Mouse (Mus musculus): ENCODE results near the gene Bcorl1.

The Bcorl1 gene

DNA sequence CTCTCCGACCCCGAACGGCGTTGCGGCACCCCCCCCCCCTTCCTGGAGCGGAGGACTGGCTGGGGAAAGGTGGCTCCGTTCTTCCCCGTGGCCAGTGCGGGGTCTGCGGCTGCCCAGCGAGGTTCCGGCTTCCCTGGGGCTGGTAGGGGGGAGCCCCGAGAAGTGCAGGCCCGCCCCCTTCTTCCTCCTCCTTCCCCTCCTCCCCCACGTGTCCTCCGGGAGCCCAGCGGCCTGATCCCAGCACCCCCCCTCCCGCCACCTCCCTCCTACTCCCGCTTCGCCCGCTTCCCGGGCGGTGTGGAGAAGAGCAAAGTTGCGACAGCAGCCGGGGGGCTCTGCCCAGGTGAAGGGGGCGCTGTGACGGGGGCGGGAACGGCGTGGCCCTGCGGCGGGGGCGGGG, at the start of gene Bcorl1:
Bcorl1 (plus strand) TSS at position 218 of the 400 bp plus-strand sequence.
- peak; percentile 39 for DNase-seq (ENCODE audit: low read depth, low spot score)

DNA sequence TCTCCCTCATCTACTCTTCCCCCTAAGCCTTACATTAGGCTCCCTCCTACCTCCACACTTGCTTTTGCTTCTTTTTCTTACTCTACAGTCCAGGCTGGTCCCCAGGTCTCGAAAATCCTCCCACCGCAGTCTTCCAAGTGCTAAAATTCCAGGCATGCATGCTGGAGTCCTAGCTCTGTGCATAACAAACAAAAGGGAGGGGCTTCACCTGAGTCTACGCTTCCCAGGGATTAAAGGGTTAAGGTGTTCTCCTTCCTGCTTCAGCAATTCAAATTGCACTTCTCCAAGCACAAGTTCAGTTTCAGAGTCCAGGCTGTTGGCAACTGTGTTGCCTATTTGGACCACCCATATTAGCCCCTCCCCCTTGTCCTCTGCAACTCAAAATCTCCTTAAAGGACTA, 49.7 kb upstream of the Bcorl1 start:
- peak; percentile 82 for DNase-seq (ENCODE audit: low read depth, low spot score)

DNA sequence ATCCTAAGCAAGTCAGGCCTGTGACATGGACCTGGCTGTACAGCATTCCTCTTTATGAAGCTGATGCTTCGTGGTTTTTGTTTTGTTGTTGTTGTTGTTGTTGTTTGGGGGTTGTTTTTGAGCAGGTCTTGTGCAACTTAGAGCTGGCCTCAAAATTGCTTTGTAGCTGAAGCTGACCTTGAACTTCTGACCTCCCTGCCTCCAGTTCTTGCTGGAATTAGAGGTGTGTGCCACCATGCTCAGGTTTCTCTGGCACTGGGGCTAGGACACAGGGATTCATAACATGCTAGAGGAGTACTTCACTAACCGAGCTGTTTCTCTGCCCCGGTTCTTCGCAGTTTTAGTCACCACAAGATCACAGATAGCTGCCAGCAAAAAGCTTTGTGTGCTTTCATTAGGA, 35.8 kb upstream of the Bcorl1 start:
- DNase-seq (ENCODE audit: low read depth, low spot score) = peak; percentile 73

DNA sequence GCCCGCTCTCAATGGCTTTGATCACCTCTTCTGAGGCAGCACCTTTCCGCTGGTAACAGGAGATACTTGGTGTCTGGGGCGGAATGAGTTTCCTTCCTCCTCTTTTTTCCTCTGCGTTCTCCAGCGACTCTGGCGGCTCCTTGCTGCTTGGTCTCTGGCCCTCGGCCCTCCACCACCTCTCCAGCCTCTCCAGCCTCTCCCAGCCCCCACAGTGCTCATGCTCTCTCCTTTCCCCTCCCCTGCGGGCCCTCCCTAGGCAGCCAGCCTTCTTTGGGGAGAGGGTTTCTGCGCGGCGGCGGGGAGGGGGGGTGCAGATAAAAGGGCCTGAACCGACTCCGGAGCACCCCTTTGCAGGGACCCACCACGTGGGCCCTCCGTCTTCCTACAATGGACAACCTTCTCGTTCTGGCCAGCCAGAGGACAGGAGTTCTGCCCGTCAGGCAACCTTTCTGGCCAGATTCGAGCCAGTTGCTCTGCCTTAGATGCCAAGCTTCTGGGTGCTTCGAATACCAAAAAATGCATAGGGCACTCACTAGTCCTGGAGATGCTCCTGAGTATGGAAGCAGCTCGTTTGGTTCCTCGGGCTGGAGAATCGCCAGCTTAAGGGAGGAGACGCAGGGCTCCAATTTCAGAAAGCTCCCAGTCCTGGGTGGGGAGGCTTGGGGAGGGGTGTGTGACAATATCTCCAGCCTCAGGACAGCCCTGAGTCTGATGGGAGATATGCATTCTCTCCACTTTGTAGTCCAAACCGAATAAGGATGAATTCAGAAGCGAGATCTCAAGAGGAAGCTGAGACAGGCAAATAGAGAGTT, 30.2 kb upstream of the Bcorl1 start:
- DNase-seq (ENCODE audit: low read depth, low spot score) = no peak

DNA sequence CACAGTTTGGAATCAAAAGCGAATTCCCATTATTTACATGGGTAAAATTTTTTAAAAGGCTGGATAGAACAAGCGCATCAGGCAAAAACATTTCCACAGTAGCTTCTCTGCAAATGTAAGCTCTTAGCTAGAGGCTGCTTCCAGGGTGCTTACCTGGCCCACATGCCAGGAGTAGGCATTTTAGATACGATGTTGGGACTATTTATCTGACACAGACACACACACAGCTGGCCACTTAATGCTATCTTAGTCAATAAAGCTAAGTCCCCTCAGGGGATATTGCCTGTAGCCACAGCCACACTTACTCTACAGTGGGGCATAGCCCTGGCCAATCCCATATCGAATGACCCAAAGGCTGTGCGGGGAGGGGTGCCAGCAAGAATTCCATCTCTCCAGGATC, 29.4 kb upstream of the Bcorl1 start:
- no peak for DNase-seq (ENCODE audit: low read depth, low spot score)

DNA sequence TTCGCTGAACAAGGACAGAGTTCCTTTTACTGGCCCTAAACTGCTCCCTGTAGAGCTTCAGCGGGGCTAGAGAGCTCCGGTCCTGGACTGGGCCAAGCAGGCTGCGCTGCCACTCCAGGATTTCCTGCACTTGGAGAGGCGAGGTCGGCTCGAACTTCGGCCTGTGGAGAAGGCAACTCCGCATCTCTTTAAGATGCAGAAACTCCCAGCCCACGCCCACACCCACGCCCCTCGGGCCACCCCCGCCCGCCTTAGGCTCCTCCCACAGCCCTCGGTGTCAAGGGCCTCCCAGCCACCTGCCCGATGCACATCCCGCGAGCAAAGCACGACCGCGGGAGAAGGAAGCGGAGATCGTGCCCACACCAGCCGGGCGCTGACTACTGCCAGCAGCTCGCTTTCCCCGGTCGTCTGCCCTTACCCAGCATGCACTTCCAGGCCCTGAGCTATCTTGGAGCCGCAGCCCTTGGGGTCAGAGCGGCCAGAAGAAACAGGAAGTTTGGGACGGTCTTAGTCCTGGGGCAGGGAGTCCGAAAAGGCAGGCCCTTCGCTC, 26.6 kb upstream of the Bcorl1 start:
- peak; percentile 95 for DNase-seq (ENCODE audit: low read depth, low spot score)

DNA sequence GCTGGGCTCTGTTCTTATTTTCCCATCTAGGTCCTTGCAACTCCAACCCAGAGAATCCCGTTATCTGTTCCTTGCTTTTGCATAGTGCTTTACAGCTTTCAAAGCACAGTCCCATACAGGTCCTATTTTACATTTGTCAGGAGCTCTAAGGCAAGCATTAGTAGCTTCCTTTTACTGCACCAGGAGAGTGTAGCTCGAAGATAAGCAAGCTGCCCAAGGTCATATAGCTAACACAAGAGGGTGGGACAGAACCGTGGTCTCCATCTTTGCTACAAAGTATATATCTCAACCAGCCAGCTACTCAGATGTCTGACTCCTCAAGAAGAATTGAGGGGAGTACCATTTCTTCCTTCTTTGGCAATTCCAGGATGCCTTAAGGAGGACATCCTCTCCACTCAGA, 23.7 kb upstream of the Bcorl1 start:
- no peak for DNase-seq (ENCODE audit: low read depth, low spot score)

DNA sequence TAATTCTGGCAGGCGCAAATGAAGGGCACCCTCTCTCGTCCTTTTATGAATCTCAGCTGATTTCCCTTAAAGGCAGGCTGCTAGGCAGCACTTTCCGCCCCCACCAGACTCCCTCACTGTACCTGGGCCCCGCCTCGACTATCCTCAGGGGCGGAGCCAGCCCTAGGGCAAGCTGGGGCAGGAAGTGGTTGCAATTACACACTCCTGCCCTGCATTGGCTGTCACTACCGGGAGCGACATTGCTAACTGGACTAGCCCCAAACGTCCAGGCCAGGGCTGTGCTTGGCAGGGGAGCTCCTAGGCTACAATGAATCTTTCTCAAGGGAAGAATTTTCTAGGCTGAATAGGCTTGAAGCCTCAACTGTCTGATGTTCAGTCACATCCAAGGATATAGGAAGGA, 23.0 kb upstream of the Bcorl1 start:
- DNase-seq (ENCODE audit: low read depth, low spot score) = peak; percentile 33

DNA sequence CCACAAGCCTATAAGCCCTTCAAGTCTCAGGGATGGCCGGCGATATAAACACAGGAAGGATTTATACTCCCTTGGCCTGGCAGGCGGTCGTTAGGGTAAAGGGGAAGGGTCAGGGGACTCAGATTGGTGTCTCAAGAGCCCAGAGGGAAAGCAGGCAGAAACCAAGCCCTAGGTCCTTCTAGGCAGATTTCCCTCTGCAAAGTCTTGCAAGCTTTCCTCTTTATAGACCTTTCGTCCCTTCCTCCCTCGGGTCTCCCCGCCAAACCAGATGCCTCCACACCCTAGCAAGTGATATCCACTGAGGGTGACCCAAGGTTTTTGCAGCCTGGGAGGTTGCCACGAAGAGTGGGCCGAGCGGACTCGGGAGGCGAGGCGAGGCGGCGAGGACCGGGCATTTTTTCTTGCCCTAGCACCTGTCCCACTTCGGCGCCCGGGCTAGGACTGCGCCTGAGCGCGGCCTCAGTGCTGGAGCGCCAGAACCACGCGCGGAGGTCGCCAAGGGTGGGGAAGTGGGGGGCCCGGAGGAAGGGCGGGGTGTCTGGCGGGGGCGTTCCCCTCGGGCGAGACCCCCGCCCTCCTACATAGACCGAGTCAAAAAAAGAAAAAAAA, 613 bp upstream of the Bcorl1 start:
- peak; percentile 18 for DNase-seq (ENCODE audit: low read depth, low spot score)

DNA sequence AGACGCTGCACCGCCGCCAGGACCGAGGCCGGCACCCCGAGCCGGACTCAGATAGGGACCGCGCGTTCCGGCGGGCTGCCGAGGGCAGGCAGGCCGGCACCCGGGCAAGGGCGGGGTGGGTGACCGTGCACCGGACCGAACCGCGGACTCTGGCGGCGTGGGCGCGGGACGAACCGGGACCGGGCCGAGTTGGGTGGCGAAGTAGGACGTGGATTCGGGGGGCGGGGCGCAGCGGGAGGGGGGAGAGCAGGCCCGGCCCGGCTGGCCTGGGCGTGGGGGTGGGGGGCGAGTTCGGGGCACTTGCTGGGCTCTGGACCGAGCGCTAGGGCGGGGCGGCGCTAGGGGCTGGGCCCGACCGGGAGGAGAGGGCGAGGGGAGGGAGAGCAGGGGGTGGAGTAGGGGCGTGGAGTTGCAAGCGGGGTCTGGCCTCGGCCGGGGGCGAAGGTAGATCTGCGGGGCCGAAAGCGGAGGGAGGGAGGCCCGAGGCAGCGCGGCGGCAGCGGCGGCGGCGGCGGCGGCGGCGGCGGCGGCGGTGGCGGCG, 533 bp downstream of the Bcorl1 start:
- DNase-seq (ENCODE audit: low read depth, low spot score) = peak; percentile 59

DNA sequence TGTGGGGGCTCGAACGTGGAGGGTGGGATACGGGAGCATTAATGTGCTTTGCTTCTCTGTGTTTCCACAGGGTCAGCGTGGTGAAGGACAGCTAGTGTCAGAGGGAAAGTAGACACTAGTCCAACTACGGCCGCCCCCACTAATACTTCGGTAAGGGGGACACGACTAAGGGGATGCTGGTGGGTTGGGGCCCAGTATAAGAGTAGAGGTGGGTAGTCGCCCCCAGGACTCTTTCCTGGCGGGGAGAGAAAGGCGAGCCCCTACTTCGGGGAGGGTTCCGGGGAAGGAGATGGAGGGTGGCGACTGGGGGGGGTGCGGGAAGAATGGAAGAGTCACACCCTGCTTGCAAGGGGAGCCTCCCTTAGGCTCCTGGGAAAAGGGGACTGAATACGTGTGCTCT, 1.6 kb downstream of the Bcorl1 start:
- no peak for DNase-seq (ENCODE audit: low read depth, low spot score)

DNA sequence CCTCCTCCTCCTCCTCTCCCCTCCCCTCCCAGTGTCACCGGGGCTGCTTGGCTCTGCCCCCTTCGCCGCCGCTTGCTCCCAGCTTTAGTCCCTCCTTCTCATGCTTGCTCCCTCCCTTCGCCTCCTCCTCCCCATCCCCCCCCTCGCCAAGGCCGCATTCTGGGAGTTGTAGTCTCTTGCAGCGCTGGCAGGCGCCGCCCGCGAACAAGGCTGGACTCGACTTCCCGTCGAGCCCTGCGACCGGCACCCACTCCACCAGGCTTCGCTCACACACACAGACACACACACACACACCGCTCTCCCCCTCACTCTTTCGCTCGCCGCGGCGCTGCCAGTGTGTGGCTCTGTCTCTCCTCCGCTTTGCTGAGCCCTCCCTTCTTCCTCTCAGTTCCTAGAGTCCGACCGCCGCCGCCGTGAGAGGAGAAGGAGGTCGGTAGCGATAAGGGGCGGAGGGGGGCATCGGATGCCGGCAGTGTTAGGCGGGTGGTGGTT, 2.3 kb downstream of the Bcorl1 start:
- peak; percentile 96 for DNase-seq (ENCODE audit: low read depth, low spot score)

DNA sequence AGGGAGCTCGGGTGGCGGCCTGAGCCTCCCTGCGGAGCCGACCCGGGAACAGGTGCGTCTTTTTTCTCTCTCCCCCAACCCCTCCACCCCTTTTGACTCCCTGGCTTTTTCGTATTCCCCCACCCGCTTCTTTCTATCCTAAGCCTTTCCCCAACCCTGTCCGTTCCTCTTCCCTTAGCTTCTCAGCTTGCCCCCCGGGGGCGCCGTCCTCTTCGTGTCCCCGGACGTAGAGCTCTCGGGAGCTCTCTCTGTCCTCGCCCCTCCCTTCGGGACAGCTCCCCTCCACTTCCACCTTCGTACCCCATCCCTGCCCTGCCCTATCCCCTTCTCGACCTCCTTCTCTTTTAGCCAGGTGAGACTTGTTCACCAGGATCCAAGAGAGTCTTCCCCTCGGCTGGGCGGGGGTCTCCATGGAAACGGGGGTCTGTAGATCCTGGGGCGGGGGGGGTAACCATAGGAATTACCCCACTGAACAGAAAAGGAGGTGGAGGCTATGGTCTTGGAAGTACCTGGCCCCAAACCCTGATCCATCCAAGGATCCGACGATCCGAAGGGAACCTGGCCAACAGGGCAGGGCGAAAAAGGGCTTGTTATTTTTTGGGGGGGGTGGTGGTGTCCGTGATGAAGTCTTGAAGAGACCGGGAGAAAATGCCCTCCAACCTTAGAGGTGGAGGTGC, 2.9 kb downstream of the Bcorl1 start:
- DNase-seq (ENCODE audit: low read depth, low spot score) = peak; percentile 4

DNA sequence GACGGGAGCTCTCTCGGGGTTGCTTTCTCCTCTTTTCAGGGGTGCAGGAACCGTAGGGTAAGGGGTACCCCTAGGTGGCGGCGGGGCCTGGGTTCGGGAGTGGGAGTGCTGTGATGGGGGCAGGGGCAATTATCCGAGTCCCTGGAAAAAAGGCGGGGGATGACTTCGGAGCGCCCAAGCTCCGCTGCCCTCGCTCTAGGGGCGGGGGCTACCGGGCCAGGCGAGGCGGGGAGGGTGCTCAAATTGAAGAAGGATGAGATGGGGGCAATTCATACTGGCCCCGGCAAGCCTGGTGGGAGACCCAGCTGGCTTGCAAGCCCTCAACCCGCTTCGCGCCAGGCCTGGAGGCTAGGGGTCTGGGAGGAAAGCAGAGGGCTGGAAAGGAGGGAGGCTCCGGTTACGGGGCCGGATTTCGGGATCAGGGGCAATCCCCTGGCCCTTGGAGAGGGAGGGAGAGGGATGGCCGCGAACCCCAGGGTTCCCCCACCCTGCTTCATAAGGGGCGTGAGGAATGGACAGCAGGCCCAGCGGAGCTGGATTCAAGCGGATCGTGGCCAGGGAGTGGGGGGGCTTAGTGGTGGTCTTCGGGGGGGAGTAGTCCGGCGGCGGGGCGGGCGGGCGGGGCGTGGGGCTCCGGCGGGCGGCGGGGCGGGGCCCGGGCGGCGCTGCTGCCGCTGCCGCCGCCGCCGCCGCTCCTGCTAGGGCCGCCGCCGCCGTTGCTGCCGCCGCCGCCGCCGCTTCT, 3.7 kb downstream of the Bcorl1 start:
- peak; percentile 29 for DNase-seq (ENCODE audit: low read depth, low spot score)

DNA sequence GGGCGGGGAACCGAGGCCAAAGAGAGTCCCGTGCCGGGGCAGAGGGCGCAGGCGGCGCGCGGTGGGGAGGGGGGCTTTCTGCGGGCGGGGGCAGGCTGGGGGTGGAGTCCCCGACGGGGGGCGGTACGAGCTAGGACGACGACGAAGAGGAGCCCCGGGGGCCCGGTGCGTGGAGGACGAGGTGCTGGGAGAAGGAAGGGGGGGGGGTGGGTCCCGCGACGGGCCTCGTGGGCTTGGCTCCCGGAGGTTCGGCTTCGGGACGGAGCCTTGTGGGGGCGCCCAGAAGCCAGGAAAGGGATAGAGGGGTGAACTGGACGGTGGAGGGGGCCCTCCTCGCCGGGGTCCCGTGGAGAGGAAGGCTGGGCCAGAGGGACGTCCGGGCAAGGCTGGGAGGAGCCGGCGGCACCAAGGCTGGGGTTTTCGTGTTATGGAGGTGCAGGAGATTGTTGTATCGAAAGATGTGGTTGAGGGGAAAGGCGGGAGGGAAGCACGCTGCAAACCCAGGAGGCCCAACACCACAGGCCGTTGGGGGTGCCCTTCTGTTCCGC, 4.3 kb downstream of the Bcorl1 start:
- DNase-seq (ENCODE audit: low read depth, low spot score) = peak; percentile 10

DNA sequence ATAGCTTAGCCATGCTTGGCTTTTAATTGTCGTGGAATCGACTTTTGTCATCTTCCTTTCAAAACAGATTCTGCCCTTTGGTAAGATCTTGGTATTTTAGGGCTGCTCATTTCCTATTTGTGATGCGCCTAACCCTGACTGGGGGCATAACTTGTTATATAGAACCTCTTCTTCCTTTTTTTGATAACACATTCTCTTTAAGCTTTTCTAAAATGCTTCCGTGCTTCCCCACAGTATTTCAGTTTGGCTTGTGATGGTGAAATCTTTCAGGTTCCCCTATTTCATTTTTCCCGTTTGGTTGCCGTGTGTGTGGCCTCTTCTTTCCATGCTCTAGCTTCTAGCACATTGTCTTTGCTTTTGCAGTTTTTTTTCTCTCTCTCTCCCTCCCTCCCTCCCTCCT, 14.2 kb downstream of the Bcorl1 start:
- no peak for DNase-seq (ENCODE audit: low read depth, low spot score)

DNA sequence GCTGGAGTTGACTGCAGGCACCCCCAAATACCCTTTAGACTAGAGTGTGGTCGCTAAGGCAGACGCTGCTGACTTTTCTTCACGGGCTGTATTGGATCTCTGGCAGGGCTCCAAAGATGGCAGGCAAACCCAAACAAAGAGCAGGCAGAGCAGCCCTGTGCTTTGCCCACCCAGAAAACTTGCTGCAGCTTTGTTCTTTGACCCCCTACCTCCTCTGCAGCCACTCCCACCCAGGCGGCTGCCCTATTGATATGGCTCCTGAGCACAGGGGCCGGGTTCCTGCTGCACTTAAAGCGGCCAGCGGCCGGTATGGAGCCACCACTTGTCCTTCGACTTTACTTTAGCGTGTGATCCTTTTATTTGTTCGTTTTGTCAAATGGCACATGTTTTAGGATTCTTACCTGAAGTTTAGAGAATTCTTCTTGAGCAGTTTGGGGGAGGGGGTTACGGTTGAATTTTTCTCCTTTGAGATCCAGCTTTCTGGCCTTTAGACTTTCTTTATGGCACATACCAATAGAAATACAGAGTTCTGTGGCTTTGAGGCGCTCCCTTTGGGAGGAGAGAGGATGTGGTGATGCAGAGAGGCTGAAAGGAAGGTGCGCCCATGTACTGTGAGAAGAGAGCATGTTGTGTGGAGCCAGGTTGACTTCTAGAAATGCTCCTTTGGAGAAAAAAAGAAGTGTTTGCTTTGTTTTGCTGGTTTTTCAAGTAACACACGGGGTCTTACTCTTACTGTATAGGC, 24.8 kb downstream of the Bcorl1 start:
- DNase-seq (ENCODE audit: low read depth, low spot score) = peak; percentile 30

DNA sequence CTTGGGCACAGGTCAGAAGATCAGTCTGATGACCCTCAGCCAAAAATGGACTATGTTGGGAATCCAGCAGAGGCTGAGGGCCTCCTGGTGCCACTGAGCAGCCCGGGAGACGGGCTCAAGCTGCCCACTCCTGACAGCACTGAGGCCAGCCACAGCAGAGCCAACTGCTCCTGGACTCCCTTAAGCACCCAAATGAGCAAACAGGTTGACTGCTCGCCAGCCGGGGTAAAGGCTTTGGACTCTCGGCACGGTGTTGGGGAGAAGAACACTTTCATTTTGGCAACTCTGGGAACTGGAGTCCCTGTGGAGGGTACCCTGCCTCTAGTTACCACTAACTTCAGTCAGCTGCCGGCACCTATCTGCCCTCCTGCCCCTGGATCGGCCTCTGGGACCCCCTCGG, 26.7 kb downstream of the Bcorl1 start:
- DNase-seq (ENCODE audit: low read depth, low spot score) = no peak

DNA sequence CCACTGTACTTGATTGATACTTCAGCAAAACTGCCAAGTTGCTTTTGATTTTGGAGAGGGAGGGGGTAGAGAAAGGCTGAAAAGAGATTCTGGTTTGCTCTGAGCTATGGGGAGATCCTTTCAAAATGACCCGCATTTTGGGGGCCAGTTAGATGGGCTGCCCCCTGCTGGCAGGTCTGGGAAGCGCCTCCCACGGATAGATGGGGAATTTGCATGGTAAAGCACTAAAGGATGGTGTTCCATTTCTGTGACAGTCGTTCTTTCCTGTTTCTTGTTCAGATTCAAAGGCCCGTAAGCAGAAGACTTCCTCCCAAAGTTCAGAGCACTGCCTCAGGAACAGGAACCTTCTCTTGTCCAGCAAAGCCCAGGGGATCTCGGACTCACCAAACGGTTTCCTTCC, 42.5 kb downstream of the Bcorl1 start:
- DNase-seq (ENCODE audit: low read depth, low spot score) = peak; percentile 46

DNA sequence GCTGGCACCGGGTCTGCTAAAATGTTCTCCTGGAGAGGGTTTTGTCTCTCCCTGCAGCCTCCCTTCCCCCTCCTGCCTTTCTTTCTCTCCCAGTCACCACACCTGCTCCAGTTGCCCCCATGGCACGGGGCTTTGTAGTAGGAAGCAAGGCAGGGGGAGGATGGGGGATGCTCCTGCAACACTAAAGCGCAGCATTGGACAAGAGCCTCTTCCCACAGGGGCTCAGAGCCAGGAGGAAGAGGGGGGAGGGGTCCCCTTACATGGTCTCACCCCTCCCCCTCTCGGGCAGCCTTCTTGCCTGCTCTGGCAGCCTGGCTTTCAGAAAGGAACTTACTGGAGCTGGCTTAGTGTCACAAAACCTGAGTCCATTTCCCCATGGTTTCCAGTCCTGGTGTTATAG, 44.8 kb downstream of the Bcorl1 start:
- no peak for DNase-seq (ENCODE audit: low read depth, low spot score)

All from ZHBTc4 (cell line).